Mouse (Mus musculus) gastrocnemius, postnatal 14 days (tissue): ENCODE data around the gene Zfp936. TPM values are rescaled to one million over a fixed set of nuclear protein-coding genes. Genes with fewer than 3 reads are reported as not detected.
"Not testable (repeated sequence)": the region's sequence is repeated elsewhere in the genome, so short reads cannot be mapped to it uniquely, and the experiment has no call there.

Experiments used
- DNase-seq: peaks from one replicate; pipeline ENCODE4 v3.0.0; 2021; ENCODE audit warnings: mixed read lengths
- intact Hi-C: fragments of 180-260 bp; cut with DNase I; formaldehyde crosslinking; loops from one replicate; pipeline ENCODE4 v1.15.1; 2025; ENCODE audit warnings: low total_unique reads
- long read RNA-seq, 2 experiments: library from polyadenylated mRNA; stranded (forward); transcript quantifications; one replicate each; pipeline ENCODE4 v2.0.0; 2021
- microRNA-seq, 2 experiments: library from miRNA; unstranded; fragments of <30 nt; microRNA quantifications; one replicate each; pipeline ENCODE4 v1.2.0; 2021
- total RNA-seq, 2 experiments: library from RNA; stranded (reverse); gene quantifications; 2 replicates each; pipeline ENCODE4 v1.2.3; 2021

The Zfp936 gene
- total RNA-seq: not detected
- long read RNA-seq, experiment 1: 0 reads
- long read RNA-seq, experiment 2: 0 reads

DNA sequence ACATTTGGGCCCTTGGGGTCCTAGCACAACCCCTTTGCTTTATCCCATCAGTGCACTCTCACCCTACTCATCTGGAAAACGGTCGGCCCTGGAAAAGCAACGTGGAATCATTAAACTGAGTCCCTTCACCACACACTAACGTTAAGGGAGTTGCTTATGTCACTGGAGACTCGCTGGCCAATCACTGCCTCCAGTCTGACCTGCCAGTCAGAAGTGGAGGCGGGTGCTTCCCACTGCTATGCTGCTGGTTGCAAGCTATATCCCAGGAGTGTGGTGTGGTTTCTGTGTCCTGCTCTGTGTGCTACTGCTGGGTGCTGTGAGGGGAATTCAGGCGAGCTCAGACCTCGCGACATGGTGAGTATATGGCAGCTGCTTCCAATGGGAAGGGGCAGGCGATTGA lies at the start of gene Zfp936:
Gene Zfp936, plus strand, starts transcription at position 301 of the 400 bp plus-strand sequence.
- DNase-seq, intact Hi-C loops: not testable (repeated sequence)

DNA sequence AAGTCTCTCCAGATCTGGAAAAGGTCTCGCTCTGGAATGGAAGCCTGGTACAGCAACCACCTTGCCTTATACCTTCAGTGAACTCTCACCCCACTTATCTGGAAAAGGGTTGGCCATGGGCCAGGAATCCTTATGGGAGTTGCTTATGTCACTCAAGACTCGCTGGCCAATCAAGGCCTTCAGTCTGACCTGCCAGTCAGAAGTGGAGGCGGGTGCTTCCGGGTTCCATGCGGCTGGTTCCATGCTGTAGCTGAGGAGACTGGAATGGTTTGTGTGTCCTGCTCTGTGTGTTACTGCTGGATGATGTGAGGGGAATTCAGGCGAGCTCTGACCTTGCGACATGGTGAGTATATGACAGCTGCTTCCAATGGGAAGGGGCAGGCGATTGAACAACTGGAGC lies 36.2 kb upstream of the Zfp936 start:
- DNase-seq: no peak
- intact Hi-C loops: no loop called here

- intact Hi-C loops, DNase-seq: not testable (repeated sequence)
These were observed 14.7 kb downstream of the Zfp936 start for GRCm38 (mm10) chr7:43128691-43129090.

DNA sequence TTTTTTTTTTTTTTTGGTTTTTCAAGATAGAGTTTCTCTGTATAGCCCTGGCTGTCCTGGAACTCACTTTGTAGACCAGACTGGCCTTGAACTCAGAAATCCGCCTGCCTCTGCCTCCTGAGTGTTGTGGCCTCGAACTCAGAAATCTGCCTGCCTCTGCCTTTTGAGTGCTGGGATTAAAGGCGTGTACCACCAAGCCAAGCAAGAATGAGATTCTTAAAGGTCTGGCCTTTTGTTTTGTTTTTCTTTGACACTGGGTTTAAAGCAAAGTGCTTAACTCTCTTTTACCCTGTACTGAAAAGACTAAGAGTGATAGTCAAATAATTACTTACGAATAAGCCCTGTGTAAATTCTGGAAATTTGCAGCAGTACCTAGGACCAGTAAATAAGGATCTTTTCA lies 50.1 kb downstream of the Zfp936 start:
- intact Hi-C loops, DNase-seq: not testable (repeated sequence)

DNA sequence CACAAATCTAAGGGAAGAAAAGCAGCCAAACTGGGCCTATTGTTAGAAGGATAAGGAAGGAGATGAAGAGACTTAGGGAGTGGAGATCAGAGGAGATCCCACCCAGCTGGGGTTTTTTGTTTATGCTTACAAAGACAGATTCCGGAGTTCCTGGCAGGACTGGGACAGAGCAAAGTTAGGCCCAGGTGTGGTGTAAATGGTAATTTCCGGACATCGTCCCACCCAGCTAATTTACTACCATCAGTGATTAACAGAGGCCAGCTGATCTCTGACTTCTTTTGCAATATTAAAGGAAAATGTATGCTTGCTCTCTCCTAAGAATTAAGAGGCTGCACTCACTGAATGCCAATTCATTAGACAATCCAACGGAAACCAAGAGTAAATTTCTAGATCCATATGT lies 53.1 kb downstream of the Zfp936 start:
- DNase-seq, intact Hi-C loops: not testable (repeated sequence)

- DNase-seq, intact Hi-C loops: not testable (repeated sequence)
These were observed 53.8 kb downstream of the Zfp936 start for GRCm38 (mm10) chr7:43167811-43168210.

GRCm38 (mm10) chr7:43168212-43168611 lies 54.2 kb downstream of the Zfp936 start:
- intact Hi-C loops: not testable (repeated sequence)

GRCm38 (mm10) chr7:43177003-43177702 lies 63.1 kb downstream of the Zfp936 start:
- no peak for DNase-seq
- intact Hi-C loops: no loop called here

More at GRCm38 (mm10) chr7:43168212-43168611, 54.2 kb downstream of the Zfp936 start:
- not testable (repeated sequence) for DNase-seq

- intact Hi-C loops: not testable (repeated sequence)
These were observed 99.8 kb downstream of the Zfp936 start for GRCm38 (mm10) chr7:43213781-43214180.

More at GRCm38 (mm10) chr7:43213781-43214180, 99.8 kb downstream of the Zfp936 start:
- not testable (repeated sequence) for DNase-seq

Small RNAs within 50 kb of the gene (microRNA-seq; reads per million reads assigned to microRNA genes)
- 0 reads per million in 2 experiments for gene Gm22707

Other genes starting within 250 kb of the Zfp936 start
- under 1 TPM in 1 of 2 experiments, not detected in 1; 0.09 TPM for gene Gm2381, start 247.0 kb upstream of the Zfp936 start, total RNA-seq
- gene Vmn2r63, start 180.4 kb upstream of the Zfp936 start, total RNA-seq: not detected
- gene Gm9268, start 95.5 kb upstream of the Zfp936 start, total RNA-seq: not detected
- 1 to 10 TPM; 9.4 to 9.7 TPM for gene Zfp715, start 199.1 kb downstream of the Zfp936 start, total RNA-seq
- gene Siglecf, start 237.1 kb downstream of the Zfp936 start, total RNA-seq: not detected